Mouse (Mus musculus) frontal cortex, postnatal 25 days (tissue): ENCODE data around the gene Kat2a.

Source experiments
- DNase-seq, 2 experiments: peaks; one replicate each; pipeline ENCODE4 v3.0.0; 2022; ENCODE audit warnings: low spot score in 2 of 2

Gene Kat2a

DNA sequence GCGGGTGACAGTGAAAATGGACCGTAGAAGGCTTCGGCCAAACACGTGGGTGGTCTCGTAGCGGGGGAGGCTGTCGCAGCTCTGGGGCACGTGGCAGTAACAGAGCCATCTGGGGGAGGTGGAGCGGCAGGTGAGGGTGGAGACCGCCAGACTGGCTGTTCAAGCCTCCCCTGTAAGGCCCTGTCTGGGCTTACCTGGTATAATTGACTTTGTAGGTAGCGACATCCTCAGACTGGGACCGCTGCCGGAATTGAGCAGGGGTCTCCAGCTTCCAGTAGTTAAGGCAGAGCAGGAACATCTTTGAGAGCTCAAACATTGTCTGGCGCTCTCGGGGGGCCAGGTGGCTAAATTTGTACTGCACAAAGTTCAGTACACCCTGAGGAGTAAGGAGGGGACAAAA, 1.7 kb downstream of the Kat2a start:
- no peak for DNase-seq

GRCm38 (mm10) chr11:100709201-100709810, 3.0 kb downstream of the Kat2a start:
- no peak for DNase-seq

GRCm38 (mm10) chr11:100705095-100705747, 7.0 kb downstream of the Kat2a start:
- no peak for DNase-seq

GRCm38 (mm10) chr11:100703851-100704531, 8.3 kb downstream of the Kat2a start, which contains the start of gene Dhx58:
Gene Dhx58, minus strand, starts transcription at chr11:100704271.
- no peak for DNase-seq

- no peak for DNase-seq
Observed at GRCm38 (mm10) chr11:100703366-100703765, 8.9 kb downstream of the Kat2a start.

- no peak for DNase-seq
Observed at GRCm38 (mm10) chr11:100702906-100703305, 9.4 kb downstream of the Kat2a start.

- peak in 1 of 2 experiments; percentile 47 for DNase-seq
Observed at GRCm38 (mm10) chr11:100702081-100702851, 10.0 kb downstream of the Kat2a start.

- DNase-seq, result no peak
Observed at GRCm38 (mm10) chr11:100701301-100701700, 11.0 kb downstream of the Kat2a start.

DNA sequence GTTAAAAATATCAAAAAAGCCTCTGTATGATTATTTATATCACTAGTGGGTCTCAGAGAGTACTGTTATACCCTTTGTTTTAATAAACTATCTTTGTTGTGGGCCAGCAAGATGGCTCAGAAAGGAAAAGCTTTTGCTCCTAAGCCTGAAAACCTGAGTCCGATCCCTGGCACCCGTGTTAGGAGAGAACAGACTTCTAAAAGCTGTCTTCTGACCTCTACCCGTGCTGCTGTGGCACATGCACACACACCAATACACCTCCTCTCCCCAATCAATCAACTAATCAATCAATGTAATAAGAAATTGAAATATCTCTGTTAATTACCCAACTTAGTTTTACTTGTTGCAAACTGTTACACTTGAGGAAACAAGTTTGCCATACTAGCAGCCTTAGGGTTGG, 11.6 kb downstream of the Kat2a start:
- DNase-seq, result no peak

GRCm38 (mm10) chr11:100697921-100698320, 14.3 kb downstream of the Kat2a start:
- no peak for DNase-seq

GRCm38 (mm10) chr11:100694926-100695325, 17.3 kb downstream of the Kat2a start:
- DNase-seq, result peak; percentile 74 to 76

GRCm38 (mm10) chr11:100693154-100693553, 19.1 kb downstream of the Kat2a start:
- no peak for DNase-seq

GRCm38 (mm10) chr11:100692164-100692616, 20.1 kb downstream of the Kat2a start, which contains the start of gene Zfp385c:
Gene Zfp385c, minus strand, starts transcription at chr11:100692455.
- DNase-seq, result no peak

DNA sequence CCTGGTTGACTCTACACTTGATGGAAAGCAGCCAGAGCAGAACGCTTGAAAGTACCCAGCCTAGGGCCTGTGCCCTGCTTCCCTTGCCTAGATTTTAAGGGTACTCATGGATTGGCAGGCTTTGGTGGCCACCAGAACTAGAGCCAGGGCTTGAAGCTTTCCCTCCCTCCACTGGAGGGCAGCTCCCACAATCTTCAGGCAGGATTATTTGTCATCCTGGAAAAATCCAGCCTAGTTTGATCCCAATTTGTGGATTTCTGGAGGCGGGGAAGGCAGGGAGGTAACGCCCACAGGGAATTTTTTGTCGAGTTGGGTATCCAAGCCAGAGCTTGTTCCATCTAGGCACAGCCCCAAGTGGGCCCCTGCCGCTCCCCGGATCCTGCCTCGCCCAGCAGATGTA, 21.9 kb downstream of the Kat2a start:
- no peak for DNase-seq

- no peak for DNase-seq
Observed at GRCm38 (mm10) chr11:100688443-100688842, 23.8 kb downstream of the Kat2a start.

DNA sequence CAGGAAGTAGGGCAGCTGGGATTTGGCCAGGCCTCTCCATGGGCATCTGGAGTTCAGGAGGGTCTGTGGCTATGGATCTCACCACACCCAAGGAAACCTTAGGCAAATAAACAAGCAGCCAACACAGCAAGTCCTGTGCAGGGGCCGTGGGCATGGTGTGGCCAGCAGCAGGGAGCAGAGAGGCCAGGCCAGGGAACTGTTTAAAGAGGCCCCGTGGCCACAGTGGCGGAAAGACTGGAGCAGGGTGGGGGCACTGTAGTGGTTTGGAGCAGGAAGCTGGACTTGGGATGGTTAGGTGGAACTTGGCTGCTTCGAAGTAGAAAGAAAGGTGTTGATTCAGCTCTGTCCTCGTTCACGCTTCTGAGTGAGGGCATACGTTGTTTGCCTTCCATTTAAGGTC, 25.0 kb downstream of the Kat2a start:
- no peak for DNase-seq

DNA sequence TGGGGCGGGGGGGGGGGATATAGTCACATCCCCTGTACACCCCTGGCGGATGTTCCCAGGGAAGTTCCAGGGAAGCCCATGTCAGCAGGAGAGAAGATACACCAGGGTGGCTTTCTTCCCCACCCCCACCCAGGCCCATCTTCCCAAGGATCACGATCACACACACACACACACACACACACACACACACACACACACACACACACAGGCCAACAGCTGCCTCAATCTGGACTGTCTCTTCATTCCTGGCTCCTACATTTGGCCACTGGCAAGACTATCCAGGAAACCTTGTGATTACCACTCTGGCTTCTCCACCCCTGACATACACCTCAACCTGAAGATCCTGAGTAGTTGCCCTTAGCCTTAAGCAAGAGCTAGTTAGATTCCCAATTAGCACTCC, 26.9 kb downstream of the Kat2a start:
- DNase-seq, result no peak

- no peak for DNase-seq
Observed at GRCm38 (mm10) chr11:100684084-100684483, 28.2 kb downstream of the Kat2a start.

DNA sequence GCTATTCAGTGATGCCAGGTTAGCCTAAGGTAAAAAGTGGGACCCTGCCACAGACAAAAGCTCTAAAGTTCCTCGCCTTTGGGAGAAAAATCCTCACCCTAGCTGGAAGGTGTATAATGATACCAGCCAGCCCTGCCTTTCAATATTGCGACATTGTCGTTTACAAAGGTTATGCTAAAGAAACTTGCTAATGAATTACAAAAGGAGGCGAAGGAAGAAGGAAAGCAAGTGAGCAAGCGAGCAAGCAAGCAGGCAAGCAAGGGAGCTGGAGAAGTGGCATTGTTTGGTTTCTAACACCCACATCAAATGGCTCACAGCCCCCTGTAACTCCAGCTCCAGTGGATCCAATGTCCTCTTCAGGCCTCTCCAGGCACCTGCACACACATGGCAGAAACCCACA, 29.7 kb downstream of the Kat2a start:
- no peak for DNase-seq

- no peak for DNase-seq
Observed at GRCm38 (mm10) chr11:100681826-100682225, 30.4 kb downstream of the Kat2a start.

- no peak for DNase-seq
Observed at GRCm38 (mm10) chr11:100677810-100678209, 34.5 kb downstream of the Kat2a start.

GRCm38 (mm10) chr11:100673169-100673568, 39.1 kb downstream of the Kat2a start:
- no peak for DNase-seq
